Mouse (Mus musculus) stomach, embryonic 16.5 days (tissue): ENCODE measurements around the gene Myef2. TPM values are rescaled to one million over a fixed set of nuclear protein-coding genes. Genes with fewer than 3 reads are reported as not detected.
A peak's percentile ranks its signal among the peaks of the same experiment; 100 is the strongest.
"Not testable (repeated sequence)": the region's sequence is repeated elsewhere in the genome, so short reads cannot be mapped to it uniquely, and the experiment has no call there.

ENCODE experiments used
- ATAC-seq: fragments of 200-750 bp; cut with Nextera tagmentation; 2 replicates; pipeline ENCODE4 v1.8.0; 2017; ENCODE audit warnings: moderate number of reproducible peaks, moderate TSS enrichment; ENCODE audit not compliant: insufficient read depth, low FRiP score
- H3K27ac ChIP-seq: fragments of 300-500 bp; sonication (generic); 2 replicates; pipeline ENCODE4 v1.5.1; 2014; ENCODE audit warnings: low read length
- H3K27me3 ChIP-seq: fragments of 300-500 bp; sonication (generic); 2 replicates; pipeline ENCODE4 v1.6.1; 2014; ENCODE audit warnings: low read length, control low read depth, mixed read lengths; ENCODE audit not compliant: control insufficient read depth, insufficient read depth
- H3K36me3 ChIP-seq: fragments of 300-500 bp; sonication (generic); 2 replicates; pipeline ENCODE4 v1.6.1; 2014; ENCODE audit warnings: low read length; ENCODE audit not compliant: control insufficient read depth, insufficient read depth
- H3K4me1 ChIP-seq: fragments of 300-500 bp; sonication (generic); 2 replicates; pipeline ENCODE4 v1.6.1; 2014; ENCODE audit warnings: low read length, control low read depth, mixed read lengths; ENCODE audit not compliant: control insufficient read depth, insufficient read depth
- H3K4me2 ChIP-seq: fragments of 300-500 bp; sonication (generic); 2 replicates; pipeline ENCODE4 v1.6.1; 2014; ENCODE audit warnings: low read depth, low read length, mixed read lengths
- H3K4me3 ChIP-seq: fragments of 300-500 bp; sonication (generic); replicated peaks from 2 replicates; pipeline ENCODE4 v1.5.1; 2014; ENCODE audit warnings: mild to moderate bottlenecking, low read length
- H3K9ac ChIP-seq: fragments of 300-500 bp; sonication (generic); 2 replicates; pipeline ENCODE4 v1.6.1; 2014; ENCODE audit warnings: low read length
- H3K9me3 ChIP-seq: fragments of 300-500 bp; sonication (generic); replicated peaks from 2 replicates; pipeline ENCODE4 v1.6.1; 2016; ENCODE audit warnings: low read length, control low read depth; ENCODE audit not compliant: control insufficient read depth
- WGBS: fragments of 180-500 bp; shearing (Covaris S2); extraction: QIAGEN DNeasy Blood & Tissue Kit; methylation state at CpG from one replicate; pipeline ENCODE4 v1.1.7; 2014; 5-methylcytosine and 5-hydroxymethylcytosine counted together
- polyA plus RNA-seq: library from polyadenylated mRNA; unstranded; fragments of >200 nt; fragmentation: Nextera tagmentation; extraction: Ambion mirVana; gene quantifications from 2 replicates; pipeline ENCODE4 v1.2.1, GENCODE M21; 2015

Gene Myef2
- polyA plus RNA-seq, 1 experiment from 2014 or later = 66.0 TPM

GRCm38 (mm10) chr2:125126792-125127191 lies 3.3 kb upstream of the Myef2 start:
- no peak for ATAC-seq
- WGBS = 79% methylated on average over 3 of the region's 3 CpGs
- no peak overlapping the region for H3K27ac ChIP-seq
- H3K36me3 ChIP-seq = no peaks in the 10 kb centered on the region
- H3K4me3 ChIP-seq = no peak overlapping the region
- H3K9me3 ChIP-seq = no peaks in the 10 kb centered on the region
- no peak overlapping the region for H3K4me2 ChIP-seq
- no peak overlapping the region for H3K9ac ChIP-seq
- H3K4me1 ChIP-seq = peaks cover 3% of the 10 kb centered on the region; the same call in 1 of the 2 replicates
- H3K27me3 ChIP-seq = no peaks in the 10 kb centered on the region

GRCm38 (mm10) chr2:125125824-125126223 lies 2.4 kb upstream of the Myef2 start:
- Histone ChIP-seq H3K36me3 (no peaks in the 10 kb centered on the region), H3K4me2 (no peak overlapping the region), H3K27ac (no peak overlapping the region), H3K4me1 (peaks cover 6% of the 10 kb centered on the region; the same call in 1 of the 2 replicates), H3K4me3 (no peak overlapping the region), H3K9me3 (no peaks in the 10 kb centered on the region), H3K9ac (no peak overlapping the region), H3K27me3 (no peaks in the 10 kb centered on the region)
- WGBS = 36% methylated on average over 4 of the region's 4 CpGs
- ATAC-seq = no peak

GRCm38 (mm10) chr2:125122624-125123476 lies 611 bp downstream of the Myef2 start:
- Histone ChIP-seq H3K9ac (peak overlapping the region; percentile 92), H3K4me2 (peak overlapping the region; percentile 79), H3K9me3 (no peaks in the 10 kb centered on the region), H3K27ac (peak overlapping the region; percentile 82), H3K27me3 (no peaks in the 10 kb centered on the region), H3K36me3 (no peaks in the 10 kb centered on the region), H3K4me1 (peaks cover 6% of the 10 kb centered on the region; the same call in 1 of the 2 replicates), H3K4me3 (peak overlapping the region; percentile 77)
- ATAC-seq = peak; percentile 78
- under 1% methylated on average over 49 of the region's 59 CpGs for WGBS

GRCm38 (mm10) chr2:125122288-125122623 lies 1.2 kb downstream of the Myef2 start:
- Histone ChIP-seq H3K9ac (peak overlapping the region; percentile 92), H3K4me1 (peaks cover 6% of the 10 kb centered on the region; the same call in 1 of the 2 replicates), H3K36me3 (no peaks in the 10 kb centered on the region), H3K27ac (peak overlapping the region; percentile 82), H3K27me3 (no peaks in the 10 kb centered on the region), H3K9me3 (no peaks in the 10 kb centered on the region), H3K4me2 (peak overlapping the region; percentile 79), H3K4me3 (peak overlapping the region; percentile 77)
- WGBS = 7% methylated on average over 4 of the region's 4 CpGs
- ATAC-seq = no peak

GRCm38 (mm10) chr2:125119381-125120110 lies 3.9 kb downstream of the Myef2 start:
- H3K9ac ChIP-seq = no peak overlapping the region
- H3K27ac ChIP-seq = no peak overlapping the region
- H3K4me2 ChIP-seq = no peak overlapping the region
- H3K4me3 ChIP-seq = no peak overlapping the region
- H3K9me3 ChIP-seq = no peaks in the 10 kb centered on the region
- no peaks in the 10 kb centered on the region for H3K27me3 ChIP-seq
- no peaks in the 10 kb centered on the region for H3K36me3 ChIP-seq
- 75% methylated on average over 6 of the region's 6 CpGs for WGBS
- ATAC-seq = no peak
- peaks cover 6% of the 10 kb centered on the region; the same call in 1 of the 2 replicates for H3K4me1 ChIP-seq

- not testable (repeated sequence) for H3K27ac ChIP-seq, H3K4me1 ChIP-seq, H3K9me3 ChIP-seq, H3K9ac ChIP-seq, H3K27me3 ChIP-seq, ATAC-seq, H3K4me3 ChIP-seq, H3K4me2 ChIP-seq
- H3K36me3 ChIP-seq = peaks cover 30% of the 10 kb centered on the region
- 96% methylated on average over 4 of the region's 4 CpGs for WGBS
These were observed 16.9 kb downstream of the Myef2 start for GRCm38 (mm10) chr2:125106536-125106935.

GRCm38 (mm10) chr2:125104491-125104890 lies 19.0 kb downstream of the Myef2 start:
- H3K36me3 ChIP-seq = peaks cover 27% of the 10 kb centered on the region
- not testable (repeated sequence) for H3K4me3 ChIP-seq, H3K4me2 ChIP-seq, H3K27me3 ChIP-seq, H3K27ac ChIP-seq, H3K4me1 ChIP-seq, H3K9ac ChIP-seq, ATAC-seq, H3K9me3 ChIP-seq
- WGBS = 97% methylated on average over 13 of the region's 13 CpGs

- not testable (repeated sequence) for H3K9me3 ChIP-seq, H3K9ac ChIP-seq, H3K4me3 ChIP-seq, ATAC-seq, H3K27ac ChIP-seq, H3K4me2 ChIP-seq, H3K4me1 ChIP-seq, H3K27me3 ChIP-seq
- 0 out of 2 replicates have a peak, but pooled peaks cover 13% of the 10 kb centered on the region for H3K36me3 ChIP-seq
- 75% methylated on average over 2 of the region's 3 CpGs for WGBS
These were observed 31.3 kb downstream of the Myef2 start for GRCm38 (mm10) chr2:125092123-125092522.

- no peaks in the 10 kb centered on the region for H3K9me3 ChIP-seq
- no peak overlapping the region for H3K27ac ChIP-seq
- H3K4me1 ChIP-seq = no peaks in the 10 kb centered on the region
- H3K4me3 ChIP-seq = no peak overlapping the region
- ATAC-seq = no peak
- no peaks in the 10 kb centered on the region for H3K27me3 ChIP-seq
- 93% methylated on average over 7 of the region's 7 CpGs for WGBS
- H3K9ac ChIP-seq = no peak overlapping the region
- H3K4me2 ChIP-seq = no peak overlapping the region
- 0 out of 2 replicates have a peak, but pooled peaks cover 2% of the 10 kb centered on the region for H3K36me3 ChIP-seq
These were observed 34.7 kb downstream of the Myef2 start for GRCm38 (mm10) chr2:125088757-125089156.
